Mouse (Mus musculus) megakaryocyte, embryonic 14.5 days (primary cell): ENCODE results near the gene Odf4.

ENCODE experiments used
- FLI1 ChIP-seq: IDR thresholded peaks from 2 replicates; pipeline ENCODE4 v1.6.1; 2012; ENCODE audit warnings: low read length, inconsistent platforms, mixed read lengths
- GATA1 ChIP-seq: IDR thresholded peaks from 3 replicates; pipeline ENCODE4 v1.6.1; 2012; ENCODE audit warnings: mixed read lengths, low read length, inconsistent platforms, borderline replicate concordance

GRCm38 (mm10) chr11:68892233-68892832, 34.5 kb downstream of the Odf4 start:
- no peak for TF ChIP-seq GATA1
- TF ChIP-seq FLI1 = no peak
